ENCODE assay signal across 8 mouse cellular contexts in the genomic region with DNA sequence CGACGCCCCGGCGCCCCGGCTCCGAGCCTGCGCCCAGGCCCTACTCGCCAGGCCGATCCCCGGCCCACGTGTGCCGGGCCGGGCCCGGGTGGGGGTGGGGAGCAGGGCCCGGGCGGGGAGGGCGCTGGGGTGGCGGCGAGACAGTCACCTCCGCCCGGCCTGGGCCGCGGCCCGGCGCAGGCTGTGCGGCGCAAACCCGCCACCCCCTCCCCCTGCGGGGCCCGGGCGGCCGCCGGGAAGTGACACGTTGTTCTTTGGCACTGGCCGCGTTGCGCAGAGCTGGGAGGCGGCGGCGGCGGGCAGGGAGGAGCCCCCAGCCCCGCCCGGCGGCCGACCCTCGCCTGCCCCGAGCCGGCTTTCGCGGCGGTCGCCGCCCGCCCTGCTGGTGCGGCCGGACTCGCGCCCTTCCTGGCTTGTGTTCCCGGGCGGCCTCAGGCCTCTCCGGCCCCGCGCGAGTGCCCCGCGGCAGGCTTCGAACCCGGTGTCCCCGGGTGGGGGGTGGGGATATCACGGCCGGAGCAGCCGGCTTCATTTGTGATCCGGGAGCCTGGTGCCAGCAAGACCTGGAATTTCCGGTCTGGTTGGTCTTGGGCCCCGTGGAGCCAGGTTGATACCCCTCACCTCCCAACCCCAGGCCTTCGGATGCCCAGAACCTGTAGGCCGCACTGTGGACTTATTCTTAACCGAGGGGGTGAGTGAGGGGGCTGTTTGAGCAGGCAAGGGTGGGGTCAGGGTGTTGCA. TPM values are rescaled to one million over a fixed set of nuclear protein-coding genes. Genes with fewer than 3 reads are reported as not detected.
DNase-seq lines count a peak whose midpoint lies in the region; ATAC-seq and TF ChIP-seq lines count a peak whose summit lies in the region.

No protein-coding gene starts in this region.

- H3K4me1 ChIP-seq in bone marrow macrophage, adult 2 months (ENCODE audit: control insufficient read depth, insufficient read depth, low read length) = peaks cover 32% of the 10 kb centered on the region
- H3K4me1 ChIP-seq in forebrain, embryonic 12.5 days = peaks cover 22% of the 10 kb centered on the region

- peak overlapping the region; percentile 97 for H3K9ac ChIP-seq in forebrain, embryonic 12.5 days

- H3K36me3 ChIP-seq in forebrain, embryonic 12.5 days (replicated peaks) = peaks cover 31% of the 10 kb centered on the region
- peaks cover 16% of the 10 kb centered on the region for H3K36me3 ChIP-seq in macrophage (ENCODE audit: inconsistent target)

- intact Hi-C loops in heart, postnatal 36 days (cut with DNase I) = loop anchor here (1.0 to 5.0 kb wide), 3 partner anchors 20 to 136 kb away; a partner anchor contains a TSS

- TF ChIP-seq POLR2A in bone marrow macrophage, adult 2 months (IDR thresholded peaks at IDR 0.05; ENCODE audit: borderline replicate concordance, low read depth, low read length) = no peak

- peaks cover 49% of the 10 kb centered on the region for H3K79me2 ChIP-seq in macrophage (ENCODE audit: inconsistent target)

- peak overlapping the region; percentile 63 for H3K27ac ChIP-seq in bone marrow macrophage, adult 2 months (ENCODE audit: insufficient read depth, low read depth, low read length)
- peak overlapping the region; percentile 95 for H3K27ac ChIP-seq in forebrain, embryonic 12.5 days
- peak overlapping the region; percentile 52 for H3K27ac ChIP-seq in macrophage

- DNase-seq in adrenal gland, adult 18-20 months (ENCODE audit: low spot score in 2 of 2) = peak; percentile 56 to 77
- no peak for DNase-seq in adrenal gland, adult 8-10 months
- DNase-seq in heart, postnatal 36 days = peak; percentile 72 to 81
- peak; percentile 72 to 85 for DNase-seq in kidney, postnatal 4 days
- DNase-seq in spleen, postnatal 36 days (ENCODE audit: low spot score in 2 of 2) = peak; percentile 40 to 43

- no peaks in the 10 kb centered on the region for H3K9me3 ChIP-seq in forebrain, embryonic 12.5 days

- H3K27me3 ChIP-seq in forebrain, embryonic 12.5 days = no peaks in the 10 kb centered on the region

- under 1% methylated on average over 65 of the region's 78 CpGs for WGBS in forebrain, embryonic 12.5 days
- WGBS in macrophage (ENCODE audit: missing documents) = under 1% methylated on average over 49 of the region's 78 CpGs

- peak; percentile 80 for ATAC-seq in forebrain, embryonic 12.5 days (ENCODE audit: low FRiP score)

- peak overlapping the region; percentile 99 for H3K4me2 ChIP-seq in forebrain, embryonic 12.5 days

- peak overlapping the region; percentile 79 for H3K4me3 ChIP-seq in bone marrow macrophage, adult 2 months (ENCODE audit: insufficient read depth, low read length)
- peak overlapping the region; percentile 88 for H3K4me3 ChIP-seq in forebrain, embryonic 12.5 days (replicated peaks)
- H3K4me3 ChIP-seq in macrophage (ENCODE audit: inconsistent target) = peak overlapping the region; percentile 88

- TF ChIP-seq CTCF in bone marrow macrophage, adult 2 months (IDR thresholded peaks at IDR 0.05; ENCODE audit: low read depth, low read length) = no peak

RNA-seq across cellular contexts. Expression of a gene that starts 5.0 kb away (rescaled TPM):
- 100 to 1,000 TPM; 358 to 386 TPM for total RNA-seq in adrenal gland, adult 18-20 months (2021)
- 100 to 1,000 TPM; 347 to 386 (median 375) TPM for total RNA-seq in adrenal gland, adult 8-10 months (2022)
- 101 and 119 TPM in 2 replicates for polyA plus RNA-seq in bone marrow macrophage, adult 2 months (2012; ENCODE audit: insufficient read depth, insufficient read length, missing spikeins)
- polyA plus RNA-seq in forebrain, embryonic 12.5 days (2016; fragmentation: Nextera tagmentation; extraction: Ambion mirVana) = 190 and 211 TPM in 2 replicates
- 100 to 1,000 TPM; 388 to 434 TPM for total RNA-seq in heart, postnatal 36 days (2021)
- 1,000 to 10,000 TPM in 1 of 26 experiments, 100 to 1,000 TPM in 25; 305 to 1,018 (median 385) TPM for total RNA-seq in macrophage (2018; cell fraction: chromatin; rRNA removed)
- total RNA-seq in macrophage (2018; cell fraction: cytosol; rRNA removed) = 100 to 1,000 TPM; 102 to 196 (median 161) TPM
- total RNA-seq in macrophage (2018; cell fraction: nucleus; rRNA removed) = 100 to 1,000 TPM; 189 to 333 (median 233) TPM
- 125 to 210 TPM (median 165 TPM) in 3 replicates for polyA plus RNA-seq in macrophage (2018)

RNA-seq across cellular contexts. Expression of a gene that starts 19.9 kb away (rescaled TPM):
- total RNA-seq in adrenal gland, adult 18-20 months (2021) = 10 to 100 TPM; 11.7 to 16.1 TPM
- total RNA-seq in adrenal gland, adult 8-10 months (2022) = 10 to 100 TPM; 15.1 to 24.4 (median 19.7) TPM
- polyA plus RNA-seq in bone marrow macrophage, adult 2 months (2012; ENCODE audit: insufficient read depth, insufficient read length, missing spikeins) = 6.2 and 7.6 TPM in 2 replicates
- polyA plus RNA-seq in forebrain, embryonic 12.5 days (2016; fragmentation: Nextera tagmentation; extraction: Ambion mirVana) = 21.9 and 25.6 TPM in 2 replicates
- 10 to 100 TPM; 27.9 to 30.2 TPM for total RNA-seq in heart, postnatal 36 days (2021)
- 1 to 10 TPM in 18 of 26 experiments, under 1 TPM in 6, not detected in 2; 0.29 to 7.0 (median 2.1) TPM for total RNA-seq in macrophage (2018; cell fraction: chromatin; rRNA removed)
- total RNA-seq in macrophage (2018; cell fraction: cytosol; rRNA removed) = 1 to 10 TPM in 10 of 26 experiments, under 1 TPM in 16; 0.18 to 2.1 (median 0.78) TPM
- total RNA-seq in macrophage (2018; cell fraction: nucleus; rRNA removed) = 1 to 10 TPM in 17 of 26 experiments, under 1 TPM in 9; 0.31 to 4.4 (median 1.2) TPM
- 0.22 to 1.6 TPM (median 0.63 TPM) in 3 replicates for polyA plus RNA-seq in macrophage (2018)

RNA-seq across cellular contexts. Expression of a gene that starts 21.7 kb away (rescaled TPM):
- 100 to 1,000 TPM; 265 to 268 TPM for total RNA-seq in adrenal gland, adult 18-20 months (2021)
- total RNA-seq in adrenal gland, adult 8-10 months (2022) = 100 to 1,000 TPM; 261 to 301 (median 279) TPM
- 147 and 191 TPM in 2 replicates for polyA plus RNA-seq in bone marrow macrophage, adult 2 months (2012; ENCODE audit: insufficient read depth, insufficient read length, missing spikeins)
- polyA plus RNA-seq in forebrain, embryonic 12.5 days (2016; fragmentation: Nextera tagmentation; extraction: Ambion mirVana) = 445 and 466 TPM in 2 replicates
- 100 to 1,000 TPM; 214 to 216 TPM for total RNA-seq in heart, postnatal 36 days (2021)
- 100 to 1,000 TPM in 24 of 26 experiments, 10 to 100 TPM in 2; 65.5 to 204 (median 145) TPM for total RNA-seq in macrophage (2018; cell fraction: chromatin; rRNA removed)
- total RNA-seq in macrophage (2018; cell fraction: cytosol; rRNA removed) = 100 to 1,000 TPM; 146 to 217 (median 178) TPM
- 100 to 1,000 TPM in 24 of 26 experiments, 10 to 100 TPM in 2; 94.8 to 246 (median 168) TPM for total RNA-seq in macrophage (2018; cell fraction: nucleus; rRNA removed)
- 143 to 206 TPM (median 205 TPM) in 3 replicates for polyA plus RNA-seq in macrophage (2018)

RNA-seq across cellular contexts. Expression of a gene that starts 43.5 kb away (rescaled TPM):
- total RNA-seq in adrenal gland, adult 18-20 months (2021) = 10 to 100 TPM in 1 of 2 experiments, 1 to 10 TPM in 1; 9.4 to 17.1 TPM
- 10 to 100 TPM; 11.0 to 45.0 (median 23.8) TPM for total RNA-seq in adrenal gland, adult 8-10 months (2022)
- polyA plus RNA-seq in bone marrow macrophage, adult 2 months (2012; ENCODE audit: insufficient read depth, insufficient read length, missing spikeins) = not detected in 2 replicates
- 7.2 and 8.5 TPM in 2 replicates for polyA plus RNA-seq in forebrain, embryonic 12.5 days (2016; fragmentation: Nextera tagmentation; extraction: Ambion mirVana)
- total RNA-seq in heart, postnatal 36 days (2021) = 1 to 10 TPM in 1 of 2 experiments, under 1 TPM in 1; 0.41 to 1.2 TPM
- total RNA-seq in macrophage (2018; cell fraction: chromatin; rRNA removed) = 1 to 10 TPM in 9 of 26 experiments, under 1 TPM in 14, not detected in 3; 0.21 to 4.4 (median 0.86) TPM
- total RNA-seq in macrophage (2018; cell fraction: cytosol; rRNA removed) = under 1 TPM in 16 of 26 experiments, not detected in 10; 0.03 to 0.33 (median 0.15) TPM
- total RNA-seq in macrophage (2018; cell fraction: nucleus; rRNA removed) = under 1 TPM in 12 of 26 experiments, not detected in 14; 0.15 to 0.89 (median 0.33) TPM
- polyA plus RNA-seq in macrophage (2018) = 0.09 to 0.20 TPM in 2 of 3 replicates, not detected in the other

RNA-seq across cellular contexts. Expression of a gene that starts 44.3 kb away (rescaled TPM):
- total RNA-seq in adrenal gland, adult 18-20 months (2021) = 10 to 100 TPM; 28.0 to 37.1 TPM
- 10 to 100 TPM; 44.3 to 56.0 (median 51.0) TPM for total RNA-seq in adrenal gland, adult 8-10 months (2022)
- polyA plus RNA-seq in bone marrow macrophage, adult 2 months (2012; ENCODE audit: insufficient read depth, insufficient read length, missing spikeins) = 10.1 and 17.5 TPM in 2 replicates
- polyA plus RNA-seq in forebrain, embryonic 12.5 days (2016; fragmentation: Nextera tagmentation; extraction: Ambion mirVana) = 85.7 and 94.0 TPM in 2 replicates
- 10 to 100 TPM; 10.5 to 12.4 TPM for total RNA-seq in heart, postnatal 36 days (2021)
- 10 to 100 TPM in 3 of 26 experiments, 1 to 10 TPM in 23; 2.4 to 10.3 (median 4.9) TPM for total RNA-seq in macrophage (2018; cell fraction: chromatin; rRNA removed)
- total RNA-seq in macrophage (2018; cell fraction: cytosol; rRNA removed) = 10 to 100 TPM; 10.2 to 20.7 (median 14.9) TPM
- total RNA-seq in macrophage (2018; cell fraction: nucleus; rRNA removed) = 10 to 100 TPM in 9 of 26 experiments, 1 to 10 TPM in 17; 3.1 to 16.1 (median 7.9) TPM
- 5.2 to 20.4 TPM (median 12.3 TPM) in 3 replicates for polyA plus RNA-seq in macrophage (2018)
